Mouse (Mus musculus): ENCODE data around the gene Sorbs1.

Sorbs1 gene

DNA sequence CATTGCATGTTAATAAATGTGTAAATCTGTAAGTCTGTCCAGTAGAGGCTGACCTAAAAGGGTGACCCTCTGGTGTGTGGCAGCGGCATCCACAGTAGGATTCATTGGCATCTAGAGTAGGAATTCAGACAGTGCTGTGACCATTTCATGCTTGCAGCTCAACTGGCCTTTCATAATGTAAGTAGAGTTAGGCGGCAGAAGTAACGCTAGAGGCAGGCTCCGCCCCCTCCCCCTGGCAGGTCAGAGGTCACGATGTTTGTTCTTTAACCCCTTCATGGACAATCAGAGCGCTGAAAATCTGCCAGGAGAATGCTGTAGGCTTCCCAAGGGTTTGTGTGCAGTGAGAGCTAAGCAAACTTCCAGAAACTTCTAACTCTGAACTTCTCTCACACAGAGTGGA, 172.4 kb downstream of the Sorbs1 start:
- no peak for DNase-seq

GRCm38 (mm10) chr19:40336694-40337093, 176.9 kb downstream of the Sorbs1 start:
- no peak for DNase-seq

- no peak for DNase-seq
Observed at GRCm38 (mm10) chr19:40333905-40334304, 179.7 kb downstream of the Sorbs1 start.

- DNase-seq: no peak
Observed at GRCm38 (mm10) chr19:40333081-40333480, 180.5 kb downstream of the Sorbs1 start.

DNA sequence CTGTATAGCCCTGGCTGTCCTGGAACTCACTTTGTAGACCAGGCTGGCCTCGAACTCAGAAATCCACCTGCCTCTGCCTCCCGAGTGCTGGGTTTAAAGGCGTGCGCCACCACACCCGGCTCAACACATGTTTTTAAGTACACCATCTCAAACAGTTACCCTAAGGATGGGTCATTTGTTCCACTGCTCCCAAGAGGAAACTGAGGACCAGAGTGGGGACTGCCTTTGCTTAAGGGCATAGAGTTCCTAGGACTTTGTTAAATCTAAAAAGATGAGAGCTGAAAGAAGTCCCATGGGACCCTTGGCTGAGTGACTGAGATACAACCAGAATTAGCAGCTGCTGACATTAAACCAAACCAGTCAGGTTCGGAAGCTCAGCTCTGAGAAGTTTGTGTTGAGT, 181.3 kb downstream of the Sorbs1 start:
- DNase-seq: no peak

DNA sequence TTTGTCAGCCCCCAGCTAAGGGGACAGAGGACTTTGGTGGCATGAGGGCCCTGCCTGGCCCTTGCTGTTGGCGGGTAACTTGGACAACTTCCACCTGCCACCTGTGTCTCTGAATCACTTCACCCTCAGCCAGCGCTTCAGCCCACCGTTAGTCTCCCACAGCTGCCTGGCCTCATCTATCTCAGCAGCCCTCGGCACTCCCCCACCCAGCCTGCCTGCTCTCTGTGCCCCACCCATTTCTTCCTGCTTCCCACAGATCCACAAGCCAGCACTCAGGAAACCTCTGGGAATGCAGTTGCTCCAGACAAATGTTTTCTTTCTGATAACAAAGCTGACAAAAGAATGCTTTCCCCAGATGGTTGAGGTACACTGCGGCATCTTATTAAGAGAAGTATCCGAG, 181.7 kb downstream of the Sorbs1 start:
- DNase-seq: no peak

GRCm38 (mm10) chr19:40326126-40326525, 187.5 kb downstream of the Sorbs1 start:
- DNase-seq: no peak

GRCm38 (mm10) chr19:40325381-40325780, 188.2 kb downstream of the Sorbs1 start:
- DNase-seq: no peak

DNA sequence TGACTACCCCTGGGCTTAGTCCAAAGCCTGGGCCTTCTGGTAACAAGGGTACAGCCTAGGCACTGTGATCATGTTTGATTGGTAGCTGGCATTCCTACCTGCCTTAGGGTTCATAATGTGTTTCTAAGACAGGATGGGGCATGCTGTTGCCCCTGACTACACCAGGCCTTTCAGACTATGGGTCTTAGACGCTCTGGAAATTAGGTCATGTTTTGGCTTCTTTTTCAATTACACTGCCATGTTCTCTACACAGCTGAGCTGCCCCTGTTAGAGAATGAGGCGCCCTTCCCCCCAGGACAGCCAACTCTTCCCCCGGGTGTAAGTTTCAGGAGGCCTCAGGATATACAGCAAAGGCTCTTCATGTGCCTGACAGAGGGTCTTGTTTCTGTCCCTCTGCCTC, 191.4 kb downstream of the Sorbs1 start:
- DNase-seq: no peak

- DNase-seq: no peak
Observed at GRCm38 (mm10) chr19:40319199-40319598, 194.4 kb downstream of the Sorbs1 start.

GRCm38 (mm10) chr19:40318511-40318910, 195.1 kb downstream of the Sorbs1 start:
- no peak for DNase-seq

DNA sequence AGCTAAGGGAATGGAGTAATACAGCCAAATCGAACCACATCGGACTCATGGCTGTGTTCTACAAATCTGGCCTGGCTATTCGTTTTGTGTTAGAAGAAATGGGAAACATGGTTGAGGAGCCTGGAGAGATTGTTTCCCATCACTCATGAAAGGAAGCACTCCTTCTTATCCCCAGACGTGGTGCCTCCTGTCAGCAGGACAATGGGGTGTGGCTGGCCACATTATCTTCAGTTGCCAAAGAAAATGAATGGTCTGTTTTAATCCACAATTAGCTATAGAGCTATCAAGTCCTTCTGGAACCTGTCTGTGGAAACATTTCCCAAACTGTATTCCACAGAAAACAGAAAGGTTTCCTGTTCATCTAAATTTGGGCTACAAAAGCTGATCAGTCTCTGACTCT, 196.6 kb downstream of the Sorbs1 start:
- DNase-seq: no peak

DNA sequence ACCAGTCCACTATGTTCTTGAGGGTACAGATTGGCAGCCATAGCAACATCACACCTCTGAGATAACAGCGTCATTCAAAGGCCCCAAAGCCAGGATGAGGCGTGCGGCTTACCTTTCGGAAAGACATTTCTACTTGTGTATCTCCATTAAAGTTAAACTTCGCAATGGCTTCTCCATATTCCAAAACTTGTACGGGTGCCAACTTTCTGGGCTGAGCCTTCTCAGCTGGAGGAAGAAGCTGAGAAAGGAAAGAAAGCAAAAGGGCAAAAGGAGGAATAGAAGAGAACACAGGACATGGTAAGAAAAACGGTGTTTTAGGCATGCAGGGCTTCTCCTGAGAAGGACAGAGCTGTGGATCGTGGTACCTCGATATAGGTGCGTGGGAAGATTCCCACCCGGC, 199.3 kb downstream of the Sorbs1 start:
- no peak for DNase-seq

- no peak for DNase-seq
Observed at GRCm38 (mm10) chr19:40311631-40312030, 201.9 kb downstream of the Sorbs1 start.

DNA sequence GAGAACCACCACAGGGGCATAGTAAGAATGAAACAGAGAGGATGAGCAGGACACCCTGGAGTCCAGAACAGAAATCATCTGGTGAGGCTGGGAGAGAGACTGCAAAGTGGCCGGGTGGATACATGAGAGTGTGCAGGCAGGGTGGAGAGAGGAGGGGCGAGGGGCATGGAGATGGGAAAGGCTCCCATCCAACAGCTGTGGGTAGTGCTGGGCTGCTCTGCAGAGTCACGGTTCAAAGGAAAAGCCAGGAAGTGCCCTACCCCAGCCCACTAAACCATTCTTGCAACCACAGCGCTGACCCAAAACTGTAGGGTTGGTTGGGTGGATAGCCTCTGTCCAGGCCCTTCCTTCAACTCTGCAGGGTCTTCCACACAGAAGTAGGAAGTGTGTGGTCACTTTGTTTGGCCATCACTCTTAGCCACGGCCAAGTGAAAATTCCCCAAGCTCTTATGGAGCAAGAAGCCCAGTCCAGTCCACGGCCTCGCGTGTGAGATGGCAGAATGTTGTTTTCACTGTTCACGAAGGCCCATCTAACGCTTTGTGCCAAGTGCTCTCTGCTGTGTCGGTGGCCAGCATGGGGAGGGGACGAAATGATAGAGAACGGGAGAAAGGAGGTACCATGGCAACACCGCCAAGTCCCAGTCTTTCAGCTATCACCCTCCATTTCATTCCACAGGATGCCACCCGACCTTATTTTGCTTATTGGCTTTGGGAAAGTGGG, 203.0 kb downstream of the Sorbs1 start:
- DNase-seq: no peak

DNA sequence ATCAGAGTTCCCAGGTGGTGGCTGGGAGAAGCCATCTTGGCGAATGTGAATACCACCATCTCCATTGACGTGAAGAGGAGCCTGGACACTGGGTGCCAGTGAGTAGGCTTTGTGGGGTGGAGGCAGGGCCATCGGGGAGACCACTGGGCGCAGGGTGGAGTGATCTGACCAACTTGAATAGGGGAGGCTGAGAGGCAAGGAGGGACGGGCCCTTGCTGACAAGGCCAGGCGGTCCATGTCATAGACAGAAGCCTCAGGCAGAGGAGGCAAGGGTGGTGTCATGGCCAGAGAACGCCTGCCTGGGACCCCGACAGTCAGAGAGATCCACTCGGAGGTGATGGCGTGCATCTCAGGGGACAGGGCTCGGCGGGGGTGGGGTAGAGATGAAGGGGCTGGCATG, 203.7 kb downstream of the Sorbs1 start:
- no peak for DNase-seq

- DNase-seq: peak; percentile 56
Observed at GRCm38 (mm10) chr19:40307550-40307949, 206.0 kb downstream of the Sorbs1 start.

DNA sequence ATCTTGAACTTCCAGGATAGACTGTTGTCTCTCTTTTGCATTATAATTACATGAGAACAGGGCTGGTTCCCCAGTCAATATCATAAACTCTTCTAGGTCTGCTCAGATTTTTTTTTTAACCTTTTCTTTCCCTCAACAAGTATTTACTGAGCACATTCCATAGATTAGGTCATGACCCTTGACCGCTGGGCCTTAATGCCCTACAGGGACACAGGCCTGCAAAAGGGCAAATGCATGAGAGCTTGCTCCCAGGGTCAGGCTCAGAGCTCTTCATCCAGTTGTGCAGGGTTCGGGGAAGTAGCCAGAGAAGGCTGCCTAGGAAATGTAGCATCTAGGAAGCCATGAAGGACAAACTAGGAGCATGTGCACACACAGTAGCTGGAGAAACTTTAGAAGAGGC, 206.9 kb downstream of the Sorbs1 start:
- no peak for DNase-seq

DNA sequence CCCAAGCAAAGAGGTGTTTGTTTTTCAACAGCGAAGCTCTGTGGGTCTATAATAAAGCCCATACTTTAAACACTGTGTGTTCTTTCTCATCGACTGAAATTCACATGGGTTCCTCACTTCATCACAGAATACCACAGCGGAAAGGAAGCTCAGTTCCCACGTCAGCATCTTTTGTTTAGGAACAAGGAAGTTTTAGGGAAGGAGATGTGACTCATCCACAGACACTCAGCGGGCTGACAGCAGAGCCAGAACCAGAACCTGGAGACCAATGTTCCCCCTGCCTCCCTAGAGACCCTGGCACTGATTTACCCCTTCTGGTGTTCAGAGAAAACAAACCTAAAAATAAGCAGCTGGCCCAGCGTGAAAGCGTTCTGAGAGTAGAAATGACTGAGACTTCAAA, 208.1 kb downstream of the Sorbs1 start:
- no peak for DNase-seq

DNA sequence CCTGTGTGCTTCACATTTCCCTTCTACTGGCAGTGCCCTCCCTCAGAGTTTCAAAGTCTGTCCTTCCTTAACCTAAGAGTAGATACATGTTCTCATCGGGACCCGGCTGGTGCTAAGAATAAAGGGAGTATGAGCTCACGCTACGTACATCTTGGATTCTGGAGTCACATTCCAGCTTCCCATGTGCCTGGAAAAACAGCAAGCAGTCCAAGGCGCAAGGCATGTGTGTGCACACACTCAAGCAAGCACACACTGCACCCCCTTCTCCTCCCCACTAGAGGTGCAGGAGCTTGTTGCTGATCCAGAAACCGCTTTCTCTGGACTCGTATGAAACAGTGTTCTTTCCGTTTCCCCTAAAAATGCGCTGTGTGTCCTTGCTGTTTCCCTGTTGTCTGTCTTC, 210.7 kb downstream of the Sorbs1 start:
- DNase-seq: no peak

- no peak for DNase-seq
Observed at GRCm38 (mm10) chr19:40302477-40302876, 211.1 kb downstream of the Sorbs1 start.

GRCm38 (mm10) chr19:40299983-40300759, 213.4 kb downstream of the Sorbs1 start:
- no peak for DNase-seq

DNA sequence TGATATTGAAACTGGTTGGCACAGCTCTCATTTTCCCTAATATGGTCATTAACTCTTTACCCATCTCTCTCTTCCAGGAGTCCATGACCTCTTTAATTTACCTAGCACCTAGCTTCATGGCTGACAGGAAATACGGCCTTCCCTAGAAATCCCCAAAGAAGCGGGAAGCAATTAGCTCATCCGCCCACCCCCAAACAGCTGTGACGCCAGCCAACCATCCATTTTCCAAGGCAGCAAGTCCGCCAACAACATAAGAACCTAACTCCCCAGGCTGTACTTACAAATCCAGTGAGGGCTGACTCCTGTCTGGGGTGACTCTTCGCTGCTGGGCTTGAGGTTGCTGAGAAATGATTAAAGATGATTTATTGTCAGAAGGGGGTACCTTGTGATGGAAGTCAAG, 214.4 kb downstream of the Sorbs1 start:
- DNase-seq: no peak

- no peak for DNase-seq
Observed at GRCm38 (mm10) chr19:40298574-40298973, 215.0 kb downstream of the Sorbs1 start.

- no peak for DNase-seq
Observed at GRCm38 (mm10) chr19:40297798-40298144, 215.8 kb downstream of the Sorbs1 start.

All from cerebellum, adult 9-10 months (tissue).